Mouse (Mus musculus): Measurements from ENCODE around the gene Sprn. TPM values are rescaled to one million over a fixed set of nuclear protein-coding genes. Genes with fewer than 3 reads are reported as not detected.

Gene Sprn
- polyA plus RNA-seq, 1 experiment, result 0.30 TPM

- Histone ChIP-seq H3K4me1 (ENCODE audit: control insufficient read depth, insufficient read depth, low read length) (peaks cover 3% of the 10 kb centered on the region), H3K27me3 (ENCODE audit: control insufficient read depth, insufficient read depth, low read length) (no peaks in the 10 kb centered on the region), H3K4me3 (ENCODE audit: control insufficient read depth, low read depth, low read length) (no peak overlapping the region), H3K27ac (ENCODE audit: control insufficient read depth, insufficient read depth, low read depth, low read length) (no peak overlapping the region), H3K36me3 (ENCODE audit: control insufficient read depth, insufficient read depth, low read length) (no peaks in the 10 kb centered on the region)
- TF ChIP-seq CTCF (IDR thresholded peaks at IDR 0.05; ENCODE audit: control insufficient read depth, insufficient read depth, insufficient replicate concordance, low read depth, low read length) (no peak), POLR2A (IDR thresholded peaks at IDR 0.05; ENCODE audit: control insufficient read depth, low read depth, low read length) (no peak)
These were observed 34.2 kb downstream of the Sprn start for GRCm38 (mm10) chr7:140120484-140120883.

GRCm38 (mm10) chr7:140116329-140117054 lies 38.2 kb downstream of the Sprn start, which contains the start of gene Echs1:
TSS of gene Echs1 (minus strand) at chr7:140116476.
- Histone ChIP-seq H3K27ac (ENCODE audit: control insufficient read depth, insufficient read depth, low read depth, low read length) (peak within 1 kb of the TSS; percentile 80), H3K36me3 (ENCODE audit: control insufficient read depth, insufficient read depth, low read length) (no peaks in the 10 kb centered on the region), H3K27me3 (ENCODE audit: control insufficient read depth, insufficient read depth, low read length) (no peaks in the 10 kb centered on the region), H3K4me1 (ENCODE audit: control insufficient read depth, insufficient read depth, low read length) (no peaks in the 10 kb centered on the region), H3K4me3 (ENCODE audit: control insufficient read depth, low read depth, low read length) (peak within 1 kb of the TSS; percentile 86)
- TF ChIP-seq POLR2A (IDR thresholded peaks at IDR 0.05; ENCODE audit: control insufficient read depth, low read depth, low read length) (peak; percentile 78), CTCF (IDR thresholded peaks at IDR 0.05; ENCODE audit: control insufficient read depth, insufficient read depth, insufficient replicate concordance, low read depth, low read length) (no peak)

- Histone ChIP-seq H3K36me3 (ENCODE audit: control insufficient read depth, insufficient read depth, low read length) (no peaks in the 10 kb centered on the region), H3K27ac (ENCODE audit: control insufficient read depth, insufficient read depth, low read depth, low read length) (peak within 1 kb of the TSS; percentile 80), H3K27me3 (ENCODE audit: control insufficient read depth, insufficient read depth, low read length) (no peaks in the 10 kb centered on the region), H3K4me1 (ENCODE audit: control insufficient read depth, insufficient read depth, low read length) (no peaks in the 10 kb centered on the region), H3K4me3 (ENCODE audit: control insufficient read depth, low read depth, low read length) (peak within 1 kb of the TSS; percentile 86)
- TF ChIP-seq POLR2A (IDR thresholded peaks at IDR 0.05; ENCODE audit: control insufficient read depth, low read depth, low read length) (no peak), CTCF (IDR thresholded peaks at IDR 0.05; ENCODE audit: control insufficient read depth, insufficient read depth, insufficient replicate concordance, low read depth, low read length) (no peak)
These were observed 38.9 kb downstream of the Sprn start, which contains the start of gene Paox for GRCm38 (mm10) chr7:140115583-140116328. TSS of gene Paox (plus strand) at chr7:140115799.

- TF ChIP-seq POLR2A (IDR thresholded peaks at IDR 0.05; ENCODE audit: control insufficient read depth, low read depth, low read length) (no peak), CTCF (IDR thresholded peaks at IDR 0.05; ENCODE audit: control insufficient read depth, insufficient read depth, insufficient replicate concordance, low read depth, low read length) (no peak)
- no peaks in the 10 kb centered on the region for H3K27me3 ChIP-seq (ENCODE audit: control insufficient read depth, insufficient read depth, low read length)
- no peak overlapping the region for H3K27ac ChIP-seq (ENCODE audit: control insufficient read depth, insufficient read depth, low read depth, low read length)
- H3K4me3 ChIP-seq (ENCODE audit: control insufficient read depth, low read depth, low read length), result no peak overlapping the region
- H3K36me3 ChIP-seq (ENCODE audit: control insufficient read depth, insufficient read depth, low read length), result no peaks in the 10 kb centered on the region
- H3K4me1 ChIP-seq (ENCODE audit: control insufficient read depth, insufficient read depth, low read length), result no peaks in the 10 kb centered on the region
These were observed 42.7 kb downstream of the Sprn start for GRCm38 (mm10) chr7:140111943-140112342.

- H3K27me3 ChIP-seq (ENCODE audit: control insufficient read depth, insufficient read depth, low read length), result no peaks in the 10 kb centered on the region
- TF ChIP-seq CTCF (IDR thresholded peaks at IDR 0.05; ENCODE audit: control insufficient read depth, insufficient read depth, insufficient replicate concordance, low read depth, low read length) (no peak), POLR2A (IDR thresholded peaks at IDR 0.05; ENCODE audit: control insufficient read depth, low read depth, low read length) (no peak)
- no peak overlapping the region for H3K27ac ChIP-seq (ENCODE audit: control insufficient read depth, insufficient read depth, low read depth, low read length)
- H3K4me3 ChIP-seq (ENCODE audit: control insufficient read depth, low read depth, low read length), result no peak overlapping the region
- no peaks in the 10 kb centered on the region; the same call in 1 of the 2 replicates for H3K4me1 ChIP-seq (ENCODE audit: control insufficient read depth, insufficient read depth, low read length)
- no peaks in the 10 kb centered on the region for H3K36me3 ChIP-seq (ENCODE audit: control insufficient read depth, insufficient read depth, low read length)
These were observed 50.7 kb downstream of the Sprn start for GRCm38 (mm10) chr7:140104009-140104408.

GRCm38 (mm10) chr7:140101993-140102860 lies 52.5 kb downstream of the Sprn start, which contains the start of gene Fuom:
TSS of gene Fuom (minus strand) at chr7:140102441.
- no peak within 1 kb of the TSS for H3K27ac ChIP-seq (ENCODE audit: control insufficient read depth, insufficient read depth, low read depth, low read length)

More at GRCm38 (mm10) chr7:140101993-140102860, 52.5 kb downstream of the Sprn start, which contains the start of gene Fuom:
- H3K36me3 ChIP-seq (ENCODE audit: control insufficient read depth, insufficient read depth, low read length), result no peaks in the 10 kb centered on the region
- H3K4me3 ChIP-seq (ENCODE audit: control insufficient read depth, low read depth, low read length), result peak within 1 kb of the TSS; percentile 62
- no peak for TF ChIP-seq POLR2A (IDR thresholded peaks at IDR 0.05; ENCODE audit: control insufficient read depth, low read depth, low read length)
- no peak for TF ChIP-seq CTCF (IDR thresholded peaks at IDR 0.05; ENCODE audit: control insufficient read depth, insufficient read depth, insufficient replicate concordance, low read depth, low read length)
- no peaks in the 10 kb centered on the region for H3K27me3 ChIP-seq (ENCODE audit: control insufficient read depth, insufficient read depth, low read length)
- H3K4me1 ChIP-seq (ENCODE audit: control insufficient read depth, insufficient read depth, low read length), result no peaks in the 10 kb centered on the region; the same call in 1 of the 2 replicates
